Mouse (Mus musculus): ENCODE data around the gene Tmem8. TPM values are rescaled to one million over a fixed set of nuclear protein-coding genes. Genes with fewer than 3 reads are reported as not detected.
A peak's percentile ranks its signal among the peaks of the same experiment; 100 is the strongest.
"Not testable (repeated sequence)": the region's sequence is repeated elsewhere in the genome, so short reads cannot be mapped to it uniquely, and the experiment has no call there.

Tmem8 gene
- polyA plus RNA-seq, 1 experiment from 2014 or later = 1.6 TPM

DNA sequence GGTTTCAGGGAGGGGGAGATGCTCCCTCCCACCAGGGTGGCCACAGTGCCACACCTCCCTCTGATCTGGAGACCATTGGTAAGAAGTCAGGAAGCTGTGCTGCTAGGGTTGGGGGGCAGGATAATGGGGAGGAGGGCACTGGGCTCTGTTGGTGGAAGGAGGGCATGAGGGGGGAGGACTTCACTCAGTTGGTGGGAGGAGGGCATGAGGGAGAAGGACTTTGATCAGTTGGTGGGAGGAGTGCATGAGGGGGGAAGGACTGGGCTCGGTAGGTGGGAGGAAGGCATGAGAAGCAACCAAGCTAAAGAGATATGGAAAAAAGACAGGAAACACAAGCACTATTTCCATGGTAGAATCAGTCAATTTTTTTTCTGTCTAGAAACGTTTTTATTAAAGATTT lies 32.2 kb upstream of the Tmem8 start:
- Histone ChIP-seq H3K27ac (ENCODE audit: low read length) (no peak overlapping the region), H3K4me3 (ENCODE audit: low read depth, low read length) (no peak overlapping the region), H3K9me3 (replicated peaks; ENCODE audit: control insufficient read depth, low read length) (no peaks in the 10 kb centered on the region), H3K4me2 (ENCODE audit: low read depth, low read length) (no peak overlapping the region), H3K9ac (ENCODE audit: low read depth, low read length) (no peak overlapping the region), H3K36me3 (ENCODE audit: control insufficient read depth, insufficient read depth) (no peaks in the 10 kb centered on the region; the same call in 1 of the 2 replicates), H3K4me1 (ENCODE audit: control insufficient read depth, low read depth, low read length) (no peaks in the 10 kb centered on the region), H3K27me3 (ENCODE audit: control insufficient read depth, insufficient read depth, low read depth, low read length) (no peaks in the 10 kb centered on the region)
- ATAC-seq (ENCODE audit: low read depth) = no peak
- 23% methylated on average over 2 of the region's 2 CpGs for WGBS (ENCODE audit: insufficient replicate concordance)

DNA sequence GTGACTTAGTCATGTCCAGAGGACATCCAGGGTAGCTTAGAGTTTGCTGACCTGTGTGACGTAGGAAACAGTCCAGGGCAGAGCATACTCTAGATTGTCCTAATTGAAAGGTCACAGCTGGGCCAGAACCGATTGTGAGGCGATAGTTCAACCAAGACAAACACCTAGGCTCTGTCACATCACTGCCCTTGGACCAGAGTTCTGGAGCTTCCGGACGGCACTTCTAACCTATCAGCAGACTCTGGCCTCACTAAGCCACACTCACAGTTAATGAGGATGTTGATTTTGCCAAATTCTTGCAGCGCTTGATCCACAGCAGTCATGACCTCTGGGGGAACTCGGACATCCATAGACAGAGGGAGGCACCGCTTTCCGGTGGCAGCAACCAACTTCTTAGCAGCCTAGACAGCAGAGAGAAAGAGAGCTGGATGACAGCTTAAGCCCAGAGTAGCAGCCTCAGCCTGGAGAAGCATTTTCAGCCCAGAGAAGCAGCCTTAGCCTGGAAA lies 26.0 kb upstream of the Tmem8 start:
- 75% methylated on average over 9 of the region's 9 CpGs for whole genome bisulfite sequencing (ENCODE audit: insufficient replicate concordance)

DNA sequence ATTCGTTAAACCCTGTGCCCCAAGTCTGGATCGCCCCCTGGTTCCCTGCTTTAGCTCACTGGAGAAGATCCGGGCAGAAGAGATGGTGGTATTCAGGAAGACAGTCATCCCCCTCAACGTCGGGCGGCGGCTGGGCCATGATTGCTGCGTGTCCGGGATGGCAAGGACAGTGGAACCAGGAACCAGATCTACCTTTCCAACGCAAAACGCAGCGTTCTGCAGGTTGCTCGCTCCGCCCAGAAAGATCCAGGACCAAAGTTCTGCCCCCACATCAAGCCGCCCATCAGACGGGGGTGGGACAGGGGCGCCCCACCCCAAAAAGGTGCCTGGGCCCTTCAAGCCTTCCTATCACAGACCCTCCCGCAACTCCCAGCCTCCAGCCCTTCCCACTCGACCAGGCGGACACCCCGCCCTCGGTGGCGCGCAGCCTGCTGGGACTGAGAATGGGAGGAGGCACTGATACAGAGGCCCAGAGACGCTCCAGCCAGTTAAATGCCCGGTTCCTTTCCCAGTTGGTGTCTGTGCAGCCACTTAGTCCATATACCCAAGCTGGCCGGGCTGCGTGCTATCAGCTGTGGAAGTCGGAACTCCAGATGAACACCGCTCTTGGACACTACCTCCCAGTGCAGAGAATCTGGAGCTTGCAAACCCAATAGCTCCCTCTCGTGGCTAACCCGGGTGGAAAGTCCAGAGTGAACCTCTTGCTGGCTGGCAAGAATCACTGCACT lies 23.0 kb upstream of the Tmem8 start, which contains the start of gene Decr2:
Gene Decr2, minus strand, starts transcription at position 433 of the 728 bp plus-strand sequence.
- 3% methylated on average over 32 of the region's 32 CpGs for WGBS (ENCODE audit: insufficient replicate concordance)
- peak within 1 kb of the TSS; percentile 78 for H3K27ac ChIP-seq (ENCODE audit: low read length)
- H3K27me3 ChIP-seq (ENCODE audit: control insufficient read depth, insufficient read depth, low read depth, low read length) = no peaks in the 10 kb centered on the region
- H3K36me3 ChIP-seq (ENCODE audit: control insufficient read depth, insufficient read depth) = no peaks in the 10 kb centered on the region
- H3K4me3 ChIP-seq (ENCODE audit: low read depth, low read length) = peak within 1 kb of the TSS; percentile 67
- H3K9ac ChIP-seq (ENCODE audit: low read depth, low read length) = peak within 1 kb of the TSS; percentile 61
- H3K4me2 ChIP-seq (ENCODE audit: low read depth, low read length) = peak within 1 kb of the TSS; percentile 76
- ATAC-seq (ENCODE audit: low read depth) = peak; percentile 91
- H3K4me1 ChIP-seq (ENCODE audit: control insufficient read depth, low read depth, low read length) = peaks cover 12% of the 10 kb centered on the region
- no peaks in the 10 kb centered on the region for H3K9me3 ChIP-seq (replicated peaks; ENCODE audit: control insufficient read depth, low read length)

More for the DNA sequence above, 26.0 kb upstream of the Tmem8 start:
- no peaks in the 10 kb centered on the region for H3K9me3 ChIP-seq (replicated peaks; ENCODE audit: control insufficient read depth, low read length)
- H3K27me3 ChIP-seq (ENCODE audit: control insufficient read depth, insufficient read depth, low read depth, low read length) = no peaks in the 10 kb centered on the region
- H3K27ac ChIP-seq (ENCODE audit: low read length) = no peak overlapping the region
- no peak overlapping the region for H3K4me3 ChIP-seq (ENCODE audit: low read depth, low read length)
- H3K36me3 ChIP-seq (ENCODE audit: control insufficient read depth, insufficient read depth) = no peaks in the 10 kb centered on the region; the same call in 1 of the 2 replicates
- H3K9ac ChIP-seq (ENCODE audit: low read depth, low read length) = no peak overlapping the region
- H3K4me2 ChIP-seq (ENCODE audit: low read depth, low read length) = no peak overlapping the region
- H3K4me1 ChIP-seq (ENCODE audit: control insufficient read depth, low read depth, low read length) = no peaks in the 10 kb centered on the region; the same call in 1 of the 2 replicates
- no peak for ATAC-seq (ENCODE audit: low read depth)

DNA sequence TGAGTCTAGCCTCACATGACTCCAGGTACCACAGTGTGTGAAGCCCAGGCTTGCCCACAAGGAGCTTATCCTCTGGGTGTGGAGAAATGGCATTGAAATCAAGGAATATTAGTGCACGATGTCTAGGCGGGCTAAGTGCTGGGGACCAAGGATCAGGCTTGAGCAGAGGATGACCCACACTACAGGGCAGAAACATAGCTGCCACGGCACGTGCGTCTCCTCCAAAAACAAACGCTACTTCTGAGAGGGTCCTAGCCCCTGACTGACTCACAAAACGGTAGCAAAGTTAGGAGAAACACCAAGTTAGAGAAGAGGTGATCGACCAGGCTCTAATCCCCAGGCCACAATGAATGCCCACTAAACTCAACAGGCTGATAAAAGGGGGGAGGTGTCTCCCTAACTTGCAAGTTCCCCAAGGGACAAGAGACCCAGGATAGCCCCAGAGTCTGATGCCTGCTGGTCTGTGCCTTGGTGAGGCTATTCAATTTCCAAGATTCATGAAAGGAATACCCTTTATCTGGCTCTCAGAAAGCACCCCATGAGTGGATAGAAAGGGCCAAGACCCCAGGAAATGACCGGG lies 18.5 kb upstream of the Tmem8 start:
- 28% methylated on average over 9 of the region's 9 CpGs for WGBS (ENCODE audit: insufficient replicate concordance)
- peaks cover 19% of the 10 kb centered on the region for H3K4me1 ChIP-seq (ENCODE audit: control insufficient read depth, low read depth, low read length)
- ATAC-seq (ENCODE audit: low read depth) = no peak
- peak overlapping the region; percentile 69 for H3K4me3 ChIP-seq (ENCODE audit: low read depth, low read length)
- H3K27ac ChIP-seq (ENCODE audit: low read length) = peak overlapping the region; percentile 21; the same call in 1 of the 2 replicates
- no peaks in the 10 kb centered on the region for H3K9me3 ChIP-seq (replicated peaks; ENCODE audit: control insufficient read depth, low read length)
- peak overlapping the region; percentile 91 for H3K4me2 ChIP-seq (ENCODE audit: low read depth, low read length)
- no peaks in the 10 kb centered on the region for H3K36me3 ChIP-seq (ENCODE audit: control insufficient read depth, insufficient read depth)
- H3K27me3 ChIP-seq (ENCODE audit: control insufficient read depth, insufficient read depth, low read depth, low read length) = no peaks in the 10 kb centered on the region
- H3K9ac ChIP-seq (ENCODE audit: low read depth, low read length) = peak overlapping the region; percentile 65

DNA sequence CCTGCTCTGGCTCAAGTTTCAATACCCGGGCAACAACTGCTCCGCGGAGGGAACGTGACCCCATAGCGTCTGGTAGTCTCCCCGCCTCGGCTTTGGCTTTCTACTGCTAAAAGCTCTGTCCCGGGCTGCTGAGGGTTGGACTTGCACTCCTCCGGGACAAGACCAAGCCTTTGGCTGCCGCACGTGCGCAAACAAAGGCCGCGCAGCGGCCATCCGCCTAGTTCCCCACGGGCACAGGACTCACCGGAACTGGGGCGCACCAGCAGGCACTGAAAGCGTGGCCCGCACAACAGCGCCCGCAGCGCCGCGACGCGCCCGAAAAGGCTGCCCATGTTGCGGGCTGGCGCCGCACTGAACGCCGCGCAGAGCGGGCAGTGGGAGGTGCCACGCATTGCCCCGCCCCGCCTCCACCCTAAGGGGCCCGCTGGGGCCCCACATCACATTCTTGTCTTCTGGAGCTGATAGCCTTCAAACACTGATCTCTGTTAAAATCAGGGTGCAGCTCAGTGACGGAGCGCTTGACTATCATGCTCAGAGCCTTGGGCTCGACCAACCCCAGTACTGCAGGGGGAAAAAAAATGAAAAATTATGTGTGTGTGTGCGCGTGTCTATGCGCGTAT lies 17.9 kb upstream of the Tmem8 start, which contains the start of gene Nme4:
Gene Nme4, minus strand, starts transcription at position 482 of the 620 bp plus-strand sequence.
- peak; percentile 84 for ATAC-seq (ENCODE audit: low read depth)
- peak within 1 kb of the TSS; percentile 21 for H3K27ac ChIP-seq (ENCODE audit: low read length)
- peak within 1 kb of the TSS; percentile 91 for H3K4me2 ChIP-seq (ENCODE audit: low read depth, low read length)

DNA sequence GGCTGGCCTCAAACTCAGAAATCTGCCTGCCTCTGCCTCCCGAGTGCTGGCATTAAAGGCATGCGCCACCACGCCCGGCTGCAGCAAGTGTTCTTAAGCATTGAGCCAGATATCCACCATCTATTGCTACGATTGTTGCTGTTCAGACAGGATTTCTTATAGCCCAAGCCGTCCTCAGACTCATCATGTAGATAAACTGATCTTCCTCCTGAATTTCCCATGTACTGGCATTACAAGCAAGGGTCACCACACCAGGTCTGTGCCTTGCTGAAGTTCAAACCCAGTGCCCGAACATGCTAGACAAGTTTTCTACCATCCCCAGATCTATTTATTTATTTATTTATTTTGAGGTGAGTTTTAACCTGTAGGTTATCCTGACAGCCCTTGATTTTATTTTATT lies 14.6 kb upstream of the Tmem8 start:
- H3K4me3 ChIP-seq (ENCODE audit: low read depth, low read length) = no peak overlapping the region
- ATAC-seq (ENCODE audit: low read depth) = no peak
- H3K4me2 ChIP-seq (ENCODE audit: low read depth, low read length) = no peak overlapping the region
- H3K27me3 ChIP-seq (ENCODE audit: control insufficient read depth, insufficient read depth, low read depth, low read length) = no peaks in the 10 kb centered on the region
- H3K4me1 ChIP-seq (ENCODE audit: control insufficient read depth, low read depth, low read length) = peaks cover 19% of the 10 kb centered on the region
- H3K27ac ChIP-seq (ENCODE audit: low read length) = no peak overlapping the region
- no peaks in the 10 kb centered on the region for H3K36me3 ChIP-seq (ENCODE audit: control insufficient read depth, insufficient read depth)
- H3K9ac ChIP-seq (ENCODE audit: low read depth, low read length) = no peak overlapping the region
- H3K9me3 ChIP-seq (replicated peaks; ENCODE audit: control insufficient read depth, low read length) = no peaks in the 10 kb centered on the region
- 64% methylated on average over 7 of the region's 7 CpGs for WGBS (ENCODE audit: insufficient replicate concordance)

More for the DNA sequence above, 17.9 kb upstream of the Tmem8 start, which contains the start of gene Nme4:
- no peaks in the 10 kb centered on the region for H3K9me3 ChIP-seq (replicated peaks; ENCODE audit: control insufficient read depth, low read length)
- no peaks in the 10 kb centered on the region for H3K36me3 ChIP-seq (ENCODE audit: control insufficient read depth, insufficient read depth)
- H3K4me3 ChIP-seq (ENCODE audit: low read depth, low read length) = peak within 1 kb of the TSS; percentile 69
- H3K9ac ChIP-seq (ENCODE audit: low read depth, low read length) = peak within 1 kb of the TSS; percentile 65
- 2% methylated on average over 47 of the region's 47 CpGs for WGBS (ENCODE audit: insufficient replicate concordance)
- peaks cover 19% of the 10 kb centered on the region for H3K4me1 ChIP-seq (ENCODE audit: control insufficient read depth, low read depth, low read length)
- H3K27me3 ChIP-seq (ENCODE audit: control insufficient read depth, insufficient read depth, low read depth, low read length) = no peaks in the 10 kb centered on the region

DNA sequence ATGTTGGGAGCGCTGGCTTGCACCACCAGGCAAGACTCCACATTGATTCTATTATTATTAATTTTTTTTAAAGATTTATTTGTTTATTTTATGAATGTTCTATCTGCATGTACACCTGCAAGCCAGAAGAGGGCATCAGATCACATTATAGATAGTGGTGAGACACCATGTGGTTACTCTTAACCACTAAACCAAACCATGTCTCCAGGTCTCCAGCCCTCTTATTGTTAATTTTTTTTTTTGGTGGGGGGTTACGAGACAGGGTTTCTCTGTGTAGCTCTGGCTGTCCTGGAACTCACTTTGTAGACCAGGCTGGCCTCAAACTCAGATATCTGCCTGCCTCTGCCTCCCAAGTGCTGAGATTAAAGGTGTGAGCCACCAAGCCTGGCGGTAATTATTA lies 13.8 kb upstream of the Tmem8 start:
- H3K4me2 ChIP-seq (ENCODE audit: low read depth, low read length); H3K4me3 ChIP-seq (ENCODE audit: low read depth, low read length); H3K9ac ChIP-seq (ENCODE audit: low read depth, low read length); H3K27me3 ChIP-seq (ENCODE audit: control insufficient read depth, insufficient read depth, low read depth, low read length); H3K27ac ChIP-seq (ENCODE audit: low read length); H3K9me3 ChIP-seq (replicated peaks; ENCODE audit: control insufficient read depth, low read length); H3K36me3 ChIP-seq (ENCODE audit: control insufficient read depth, insufficient read depth); ATAC-seq (ENCODE audit: low read depth): not testable (repeated sequence)
- H3K4me1 ChIP-seq (ENCODE audit: control insufficient read depth, low read depth, low read length) = peaks cover 15% of the 10 kb centered on the region
- 43% methylated on average over 3 of the region's 3 CpGs for WGBS (ENCODE audit: insufficient replicate concordance)

DNA sequence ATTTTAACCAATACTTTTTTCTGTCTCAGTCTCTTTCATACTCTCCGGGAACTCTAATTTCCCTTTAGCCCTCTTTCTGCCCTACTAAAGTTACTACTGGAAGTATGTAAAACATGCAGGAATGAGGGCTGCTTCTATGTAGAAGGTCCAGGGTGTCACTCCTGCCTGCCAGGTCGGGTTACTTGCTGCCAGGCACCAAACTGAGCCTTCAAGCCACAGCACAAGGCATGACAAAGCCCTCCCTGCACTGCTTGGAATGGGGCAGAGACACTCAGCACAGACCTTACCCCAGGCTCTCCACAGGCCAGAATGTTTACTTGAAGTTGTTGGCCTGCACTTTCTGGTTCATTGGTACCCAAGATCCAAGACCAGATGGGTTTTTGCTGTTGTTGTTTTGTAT lies 12.9 kb upstream of the Tmem8 start:
- H3K9ac ChIP-seq (ENCODE audit: low read depth, low read length) = no peak overlapping the region
- 42% methylated on average over 2 of the region's 2 CpGs for WGBS (ENCODE audit: insufficient replicate concordance)
- peaks cover 6% of the 10 kb centered on the region for H3K4me1 ChIP-seq (ENCODE audit: control insufficient read depth, low read depth, low read length)
- H3K4me2 ChIP-seq (ENCODE audit: low read depth, low read length) = no peak overlapping the region
- ATAC-seq (ENCODE audit: low read depth) = no peak
- H3K27ac ChIP-seq (ENCODE audit: low read length) = no peak overlapping the region
- no peak overlapping the region for H3K4me3 ChIP-seq (ENCODE audit: low read depth, low read length)
- no peaks in the 10 kb centered on the region for H3K9me3 ChIP-seq (replicated peaks; ENCODE audit: control insufficient read depth, low read length)
- H3K36me3 ChIP-seq (ENCODE audit: control insufficient read depth, insufficient read depth) = no peaks in the 10 kb centered on the region
- no peaks in the 10 kb centered on the region for H3K27me3 ChIP-seq (ENCODE audit: control insufficient read depth, insufficient read depth, low read depth, low read length)

Data from liver, embryonic 16.5 days (tissue).